Comparison of ENCODE assay signal across 19 mouse cellular contexts in genomic region chr17:90624591-90625266, GRCm38 (mm10).
DNase-seq lines count a peak whose midpoint lies in the region; ATAC-seq and TF ChIP-seq lines count a peak whose summit lies in the region.
"Had no signal": no experiment of that assay in that cellular context is flagged by ENCODE, and none has a peak within 500 bp of the region (broad histone marks: within the 10 kb centered on the region; RNA-seq: fewer than 3 reads in every experiment).

No protein-coding gene starts in this region.

- H3K9ac ChIP-seq in forebrain, embryonic 12.5 days = no peak overlapping the region
- H3K9ac ChIP-seq in forebrain, postnatal 0 days = no peak overlapping the region
- H3K9ac ChIP-seq in hindbrain, embryonic 15.5 days = no peak overlapping the region
- H3K9ac ChIP-seq: embryonic facial prominence, embryonic 13.5 days; limb, embryonic 15.5 days; liver, embryonic 15.5 days had no signal

- H3K4me1 ChIP-seq in forebrain, embryonic 12.5 days = no peaks in the 10 kb centered on the region
- peaks cover 4% of the 10 kb centered on the region for H3K4me1 ChIP-seq in forebrain, postnatal 0 days (ENCODE audit: insufficient read depth)
- H3K4me1 ChIP-seq in hindbrain, embryonic 15.5 days (replicated peaks) = peaks cover under 1% of the 10 kb centered on the region; the same call in 1 of the 2 replicates
- H3K4me1 ChIP-seq: embryonic facial prominence, embryonic 13.5 days; limb, embryonic 15.5 days; liver, embryonic 15.5 days had no signal

- H3K9me3 ChIP-seq in forebrain, embryonic 12.5 days = no peaks in the 10 kb centered on the region
- no peaks in the 10 kb centered on the region for H3K9me3 ChIP-seq in forebrain, postnatal 0 days (ENCODE audit: low read length)
- no peaks in the 10 kb centered on the region for H3K9me3 ChIP-seq in hindbrain, embryonic 15.5 days
- H3K9me3 ChIP-seq: embryonic facial prominence, embryonic 13.5 days; limb, embryonic 15.5 days; liver, embryonic 15.5 days had no signal

- H3K27me3 ChIP-seq in forebrain, embryonic 12.5 days = no peaks in the 10 kb centered on the region
- H3K27me3 ChIP-seq in forebrain, postnatal 0 days (ENCODE audit: insufficient read depth, low read length) = no peaks in the 10 kb centered on the region
- no peaks in the 10 kb centered on the region for H3K27me3 ChIP-seq in hindbrain, embryonic 15.5 days
- H3K27me3 ChIP-seq: embryonic facial prominence, embryonic 13.5 days; limb, embryonic 15.5 days; liver, embryonic 15.5 days had no signal

- no peaks in the 10 kb centered on the region for H3K36me3 ChIP-seq in forebrain, embryonic 12.5 days (replicated peaks)
- H3K36me3 ChIP-seq in forebrain, postnatal 0 days (ENCODE audit: insufficient read depth) = no peaks in the 10 kb centered on the region
- H3K36me3 ChIP-seq in hindbrain, embryonic 15.5 days = no peaks in the 10 kb centered on the region
- H3K36me3 ChIP-seq: embryonic facial prominence, embryonic 13.5 days; limb, embryonic 15.5 days; liver, embryonic 15.5 days had no signal

- no peak for DNase-seq in forebrain, postnatal 0 days
- DNase-seq in ES-CJ7 (ENCODE audit: low read depth, low spot score) (peak; percentile 68), ZHBTc4 (ENCODE audit: low read depth, low spot score) (peak; percentile 41)
- no peak for DNase-seq in cerebellum, postnatal 36 days
- DNase-seq: B cell, adult 2 months; cerebellum, postnatal 10 days; gastrocnemius, postnatal 36 days; kidney, adult 11 months; layer of hippocampus, postnatal 36 days; right cerebral cortex, postnatal 25 days; thymus, adult 18-20 months had no signal

- no peak overlapping the region for H3K4me2 ChIP-seq in forebrain, embryonic 12.5 days
- H3K4me2 ChIP-seq in forebrain, postnatal 0 days (ENCODE audit: low read depth) = no peak overlapping the region
- no peak overlapping the region for H3K4me2 ChIP-seq in hindbrain, embryonic 15.5 days
- H3K4me2 ChIP-seq: embryonic facial prominence, embryonic 13.5 days; limb, embryonic 15.5 days; liver, embryonic 15.5 days had no signal

- no peak overlapping the region for H3K4me3 ChIP-seq in forebrain, embryonic 12.5 days (replicated peaks)
- no peak overlapping the region for H3K4me3 ChIP-seq in forebrain, postnatal 0 days (ENCODE audit: low read depth, low read length)
- H3K4me3 ChIP-seq in hindbrain, embryonic 15.5 days = no peak overlapping the region
- H3K4me3 ChIP-seq: embryonic facial prominence, embryonic 13.5 days; limb, embryonic 15.5 days; liver, embryonic 15.5 days had no signal

- 11% methylated on average over 1 of the region's 1 CpGs for WGBS in forebrain, embryonic 12.5 days
- 14% methylated on average over 1 of the region's 1 CpGs for WGBS in forebrain, postnatal 0 days
- WGBS in hindbrain, embryonic 15.5 days = 17% methylated on average over 1 of the region's 1 CpGs

- 0 out of 2 replicates have a peak, but pooled peaks have one; percentile 39 for ATAC-seq in forebrain, embryonic 12.5 days (ENCODE audit: low FRiP score)
- ATAC-seq in forebrain, postnatal 0 days = no peak
- ATAC-seq in hindbrain, embryonic 15.5 days (ENCODE audit: low FRiP score, low read depth) = 0 out of 2 replicates have a peak, but pooled peaks have one; percentile 24
- no peak for ATAC-seq in activated CD4-positive, CD25-positive, alpha-beta regulatory T cell, adult 4 months

- H3K27ac ChIP-seq in forebrain, embryonic 12.5 days = no peak overlapping the region
- no peak overlapping the region for H3K27ac ChIP-seq in forebrain, postnatal 0 days (ENCODE audit: low read depth, low read length)
- H3K27ac ChIP-seq in hindbrain, embryonic 15.5 days (replicated peaks) = no peak overlapping the region; the same call in 1 of the 2 replicates
- H3K27ac ChIP-seq: embryonic facial prominence, embryonic 13.5 days; kidney, postnatal 0 days; limb, embryonic 15.5 days; liver, embryonic 15.5 days; macrophage had no signal

- TF ChIP-seq CTCF in forebrain, postnatal 0 days (IDR thresholded peaks at IDR 0.05; ENCODE audit: low read depth) = no peak

Comparison
In these comparisons a context has a peak if more than half of its experiments do, and no peak if none do; other contexts are left out.
1. ATAC-seq: peak in forebrain, embryonic 12.5 days (single experiment) and hindbrain, embryonic 15.5 days (single experiment); none in forebrain, postnatal 0 days (single experiment) and activated CD4-positive, CD25-positive, alpha-beta regulatory T cell, adult 4 months (single experiment).
2. DNase-seq: peak in ES-CJ7 (single experiment) and ZHBTc4 (single experiment); none in forebrain, postnatal 0 days (single experiment) and cerebellum, postnatal 36 days (0 of 2).